Mouse (Mus musculus): ENCODE measurements around the gene Bco2.

The Bco2 gene

DNA sequence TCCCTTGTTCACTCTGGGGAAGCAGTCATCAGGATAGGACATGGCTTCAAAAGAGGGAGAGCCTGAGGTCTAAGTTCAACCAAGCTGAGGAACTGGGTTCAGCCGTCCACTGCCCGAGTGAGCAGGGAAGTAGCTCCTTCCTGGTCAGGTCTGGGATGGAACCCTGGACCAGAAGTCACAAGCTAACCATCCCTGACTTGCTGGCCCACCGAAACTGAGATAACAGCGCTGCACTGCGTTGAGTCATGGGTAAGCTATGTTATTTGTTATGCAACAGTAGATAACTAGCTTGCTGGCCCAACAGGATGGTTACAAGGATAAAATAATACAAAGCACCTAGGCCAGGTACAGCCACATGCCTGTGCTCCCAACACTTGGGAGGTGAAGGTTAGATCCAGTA is 39.5 kb downstream of the Bco2 start:
- DNase-seq (ENCODE audit: low read depth): no peak

DNA sequence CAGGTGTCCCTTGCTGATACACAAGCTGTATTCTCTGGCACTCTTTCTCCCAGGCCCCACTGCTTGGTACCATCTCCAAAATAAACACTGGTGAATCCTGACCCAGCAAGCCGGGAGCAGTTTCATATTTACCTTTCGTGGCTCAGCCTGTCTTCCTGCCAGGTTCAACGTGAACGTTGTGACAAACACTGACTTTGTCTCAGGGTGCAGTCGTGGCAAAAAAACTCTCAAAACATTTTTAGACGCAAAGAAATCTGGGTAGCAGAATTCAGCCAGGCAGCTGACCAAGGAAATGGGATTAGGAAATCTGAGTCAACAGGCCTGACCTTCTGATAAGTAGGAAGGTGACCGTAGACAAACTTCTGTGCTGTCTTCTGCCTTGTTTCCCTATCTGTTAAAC is 47.4 kb downstream of the Bco2 start:
- no peak for DNase-seq (ENCODE audit: low read depth)

DNA sequence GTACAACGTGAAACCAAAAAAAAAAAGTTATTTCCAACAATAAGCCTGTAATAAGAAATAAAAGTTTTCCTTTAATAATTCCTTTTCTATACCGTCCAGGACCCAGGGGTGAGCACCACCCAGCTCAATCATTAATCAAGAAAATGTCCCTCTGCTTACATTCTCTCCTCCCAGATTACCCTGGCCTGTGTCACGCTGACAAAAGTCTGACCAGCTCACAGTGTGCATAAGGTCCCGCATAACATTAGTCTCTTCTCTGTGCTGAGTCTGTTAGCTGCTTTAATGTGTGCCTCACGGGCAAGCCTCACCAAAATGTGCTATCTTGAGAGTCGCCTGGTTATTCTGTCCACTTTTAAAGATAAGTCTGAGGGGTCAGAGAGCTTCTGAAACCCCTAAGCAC is 49.6 kb downstream of the Bco2 start:
- DNase-seq (ENCODE audit: low read depth): no peak

DNA sequence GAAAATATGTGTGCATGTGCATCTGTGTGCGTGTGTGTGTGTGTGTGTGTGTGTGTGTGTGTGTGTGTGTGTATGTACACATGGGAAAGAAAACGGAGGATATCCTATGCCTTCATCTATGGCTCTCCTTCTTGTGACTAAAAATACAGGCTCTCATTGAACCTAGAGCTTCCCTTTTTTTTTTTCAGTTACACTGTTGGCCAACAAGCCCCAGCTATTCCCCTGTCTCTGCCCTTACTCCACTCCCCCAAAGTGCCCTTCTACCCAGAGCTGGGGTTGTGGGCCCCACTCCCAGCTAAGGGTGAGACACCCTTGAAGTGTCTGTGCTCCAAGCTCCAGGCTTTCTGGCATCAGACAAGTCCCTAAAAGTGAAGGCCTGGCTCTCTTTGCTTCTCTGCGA is 52.0 kb downstream of the Bco2 start:
- DNase-seq (ENCODE audit: low read depth): no peak

DNA sequence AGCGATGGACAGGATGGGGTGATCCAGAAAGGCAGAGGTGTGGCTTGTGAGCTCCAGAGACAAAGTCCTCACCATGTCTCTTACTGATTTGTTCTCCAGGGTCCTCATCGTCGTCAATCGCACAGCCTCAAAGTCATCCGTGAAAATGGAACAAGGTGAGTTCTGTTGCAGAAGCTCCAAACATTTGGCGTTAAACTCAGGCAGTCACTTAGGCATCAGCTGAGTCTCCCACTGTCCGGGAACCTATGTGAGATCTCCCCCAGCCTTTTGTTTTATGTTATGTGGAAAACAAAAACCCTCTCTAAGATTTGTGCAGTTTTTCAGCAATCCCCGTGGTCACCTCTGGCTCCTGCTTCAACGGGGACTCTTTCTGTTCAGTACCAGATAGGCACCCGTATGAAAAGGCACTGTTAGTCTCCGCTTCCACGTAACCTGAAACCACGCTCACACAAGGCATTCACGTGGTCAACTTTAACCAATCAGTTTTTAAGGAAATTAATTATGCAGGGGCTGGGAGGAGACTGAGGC is 53.9 kb downstream of the Bco2 start:
- peak; percentile 77 for DNase-seq (ENCODE audit: low read depth)

DNA sequence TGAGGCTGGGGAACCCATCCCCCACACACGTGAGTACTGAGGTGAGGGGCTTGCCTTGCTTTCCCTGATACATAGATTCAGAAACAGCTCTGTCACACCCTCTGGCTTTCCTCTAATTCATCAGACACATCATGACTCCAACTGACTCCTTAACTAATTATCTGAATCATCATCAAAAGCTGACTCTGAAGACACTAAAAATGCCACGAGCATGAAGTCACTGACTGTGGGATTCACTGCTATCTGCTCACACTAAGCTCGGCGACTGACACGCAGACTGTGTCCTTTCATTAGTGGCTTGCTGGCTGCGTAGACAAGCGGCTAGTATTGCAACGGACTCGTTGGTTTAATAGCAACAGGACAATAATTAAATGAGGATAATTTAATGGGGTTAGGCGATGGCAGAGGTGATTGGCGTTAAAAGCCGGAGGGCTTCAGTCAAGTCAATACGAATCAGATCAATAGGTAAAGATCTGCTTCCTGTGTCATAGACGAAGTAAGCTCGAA is 54.5 kb downstream of the Bco2 start:
- DNase-seq (ENCODE audit: low read depth): no peak

DNA sequence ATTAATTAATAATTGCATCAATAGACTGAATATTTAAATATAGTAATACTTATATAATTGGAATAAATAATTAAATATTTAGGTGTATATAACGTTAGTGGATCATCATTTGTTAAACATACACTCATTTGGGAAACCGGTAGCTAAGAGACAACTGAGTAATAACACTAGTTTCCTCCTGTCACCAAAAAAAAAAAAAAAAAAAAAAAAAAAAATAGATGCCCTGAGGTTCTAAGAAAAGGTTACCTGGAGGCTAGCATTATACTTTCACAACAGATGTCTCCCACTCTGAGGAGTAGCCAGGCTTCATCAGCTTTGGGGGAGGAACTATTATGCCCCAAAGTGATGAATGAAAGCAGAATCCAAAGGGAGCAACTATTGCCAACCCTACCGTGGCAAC is 55.2 kb downstream of the Bco2 start:
- no peak for DNase-seq (ENCODE audit: low read depth)

DNA sequence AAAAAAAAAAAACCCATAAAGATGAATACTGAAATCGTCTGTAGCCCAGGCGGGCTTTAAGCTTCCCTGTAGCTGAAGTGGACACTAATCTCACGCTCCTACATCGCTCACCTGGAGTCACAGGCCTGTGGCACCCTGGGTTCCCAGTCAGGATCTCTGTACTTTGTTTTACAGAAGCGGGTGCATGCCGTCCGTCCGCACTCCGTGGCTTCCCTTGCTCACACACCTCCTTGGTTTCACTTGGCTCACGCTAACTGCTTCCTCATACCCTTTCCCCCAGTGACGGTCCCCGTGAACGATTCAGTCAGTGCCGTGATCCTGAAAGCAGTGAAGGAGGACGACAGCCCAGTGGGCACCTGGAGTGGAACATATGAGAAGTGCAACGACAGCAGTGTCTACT is 56.2 kb downstream of the Bco2 start:
- DNase-seq (ENCODE audit: low read depth): no peak

DNA sequence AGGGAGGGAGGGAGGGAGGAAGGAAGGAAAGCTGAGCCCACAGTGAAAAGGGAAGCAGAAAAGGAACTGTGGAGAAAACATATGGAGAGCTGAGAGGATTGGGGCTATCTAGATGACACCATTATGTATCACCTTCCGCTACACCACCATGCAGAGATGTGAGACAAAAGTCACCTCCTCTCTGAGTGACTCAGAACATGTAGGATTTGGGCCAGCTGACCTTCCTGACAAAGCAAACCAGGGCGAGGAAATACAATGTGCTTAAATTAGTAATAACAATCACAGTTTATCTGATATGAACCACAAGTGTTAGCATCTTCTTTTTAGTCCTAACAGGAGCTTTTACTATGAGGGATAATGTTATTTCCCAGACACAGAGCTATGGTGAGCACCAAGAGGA is 57.4 kb downstream of the Bco2 start:
- no peak for DNase-seq (ENCODE audit: low read depth)

DNA sequence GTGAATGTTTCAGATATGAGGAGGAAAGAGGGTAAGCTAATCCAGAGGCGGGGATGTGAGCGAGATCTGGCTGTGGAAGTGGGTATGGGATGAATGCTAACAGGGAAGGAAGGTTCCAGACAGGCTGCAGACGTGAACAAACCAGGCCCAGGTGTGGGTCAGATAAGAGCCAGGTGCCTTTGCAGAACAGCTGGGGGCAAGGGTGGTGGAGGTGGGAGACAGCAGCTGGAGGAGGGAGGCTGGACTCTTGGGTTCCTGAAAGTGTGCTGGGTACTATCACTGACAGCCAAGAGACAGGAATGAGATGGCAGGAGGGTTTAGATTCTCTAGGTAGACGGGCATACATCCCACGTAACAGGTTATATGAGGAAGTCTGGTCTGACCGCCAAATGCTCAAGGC is 57.9 kb downstream of the Bco2 start:
- no peak for DNase-seq (ENCODE audit: low read depth)

DNA sequence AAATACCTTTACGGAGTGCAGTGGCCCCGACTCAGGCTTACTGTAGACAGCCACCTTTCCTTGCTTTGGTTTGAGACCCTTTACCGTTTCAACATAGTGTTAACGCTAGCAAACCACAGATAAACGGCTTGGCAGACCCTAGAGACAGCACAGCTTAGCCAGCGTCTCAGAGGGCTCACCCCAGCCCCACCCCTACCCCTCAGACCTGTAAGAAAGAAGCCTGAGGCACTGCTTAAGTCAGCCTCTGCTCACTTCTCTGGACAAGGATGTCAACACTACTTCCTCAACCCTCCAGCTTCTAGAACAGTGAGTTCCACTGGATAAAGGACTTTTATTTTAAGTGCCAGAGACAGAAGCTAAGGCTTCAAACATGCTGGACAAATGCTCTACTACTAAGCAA is 58.4 kb downstream of the Bco2 start:
- no peak for DNase-seq (ENCODE audit: low read depth)

DNA sequence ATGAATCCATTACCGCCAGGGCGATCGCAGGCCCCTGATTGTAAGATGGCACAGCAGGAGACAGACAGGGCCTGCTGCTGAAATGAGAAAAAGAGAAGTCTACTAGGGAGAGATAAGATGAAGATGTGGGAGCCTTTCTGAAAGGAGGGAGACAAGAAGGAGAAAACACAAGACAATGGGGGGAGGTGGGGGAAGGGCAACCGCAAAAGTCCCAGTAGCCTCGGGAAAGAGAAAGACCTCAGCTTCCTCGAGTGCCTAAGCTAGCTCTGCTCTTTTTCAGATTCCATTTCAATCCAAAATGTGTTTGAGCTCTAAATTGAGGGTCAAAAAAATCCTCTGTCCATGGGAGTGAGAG is 58.9 kb downstream of the Bco2 start:
- peak; percentile 17 for DNase-seq (ENCODE audit: low read depth)

DNA sequence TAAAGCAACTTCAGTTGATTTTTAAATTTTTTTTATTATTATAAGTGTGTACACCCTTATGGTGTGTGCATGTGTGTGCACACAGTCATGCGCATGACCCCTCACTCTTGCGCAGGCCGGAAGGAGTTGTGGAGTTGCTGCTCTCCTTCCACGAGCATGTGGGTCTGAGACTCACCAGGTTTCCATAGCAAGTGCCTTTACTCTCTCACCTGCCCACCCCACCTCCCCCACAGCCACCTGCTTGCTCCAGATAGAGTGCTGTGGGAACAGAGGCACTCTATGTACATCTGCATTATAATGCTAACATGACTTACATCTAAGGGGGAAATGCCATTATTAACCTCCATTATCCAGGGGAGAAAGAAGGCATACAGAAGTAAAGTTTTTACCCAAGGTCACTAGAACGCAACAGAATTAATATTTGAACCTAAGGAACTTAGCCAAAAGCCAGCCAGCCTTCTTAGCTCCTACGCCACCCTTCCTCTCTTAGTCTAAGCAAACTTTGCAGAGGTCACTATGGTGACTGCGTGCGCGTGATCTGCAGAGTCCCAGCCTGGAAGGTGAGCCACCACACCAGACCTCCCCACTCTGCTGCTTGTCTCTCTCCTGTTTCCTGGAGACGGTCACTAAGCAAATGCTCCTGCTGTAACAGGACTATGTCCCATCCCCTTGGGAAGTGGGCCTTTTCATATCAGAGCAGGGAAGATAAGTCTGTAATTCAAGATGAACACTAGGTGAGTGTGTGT is 59.4 kb downstream of the Bco2 start:
- no peak for DNase-seq (ENCODE audit: low read depth)

DNA sequence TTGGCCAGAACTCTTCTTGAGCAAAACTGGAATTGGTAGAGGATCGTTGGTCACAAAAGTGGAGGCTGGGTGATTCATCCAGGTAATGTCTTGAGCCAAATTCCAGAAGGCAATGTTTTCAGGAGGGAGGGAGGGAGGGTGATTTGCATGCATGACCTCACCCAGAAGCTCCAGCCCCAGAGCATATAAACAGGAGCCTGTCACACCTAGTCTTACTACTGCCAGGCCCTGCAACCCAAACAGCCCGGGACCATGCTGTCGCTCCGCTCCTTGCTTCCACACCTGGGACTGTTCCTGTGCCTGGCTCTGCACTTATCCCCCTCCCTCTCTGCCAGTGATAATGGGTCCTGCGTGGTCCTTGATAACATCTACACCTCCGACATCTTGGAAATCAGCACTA is 60.7 kb downstream of the Bco2 start, which contains the start of gene Plet1:
TSS of gene Plet1 (plus strand) at position 215 of the 400 bp plus-strand sequence.
- DNase-seq (ENCODE audit: low read depth): no peak

DNA sequence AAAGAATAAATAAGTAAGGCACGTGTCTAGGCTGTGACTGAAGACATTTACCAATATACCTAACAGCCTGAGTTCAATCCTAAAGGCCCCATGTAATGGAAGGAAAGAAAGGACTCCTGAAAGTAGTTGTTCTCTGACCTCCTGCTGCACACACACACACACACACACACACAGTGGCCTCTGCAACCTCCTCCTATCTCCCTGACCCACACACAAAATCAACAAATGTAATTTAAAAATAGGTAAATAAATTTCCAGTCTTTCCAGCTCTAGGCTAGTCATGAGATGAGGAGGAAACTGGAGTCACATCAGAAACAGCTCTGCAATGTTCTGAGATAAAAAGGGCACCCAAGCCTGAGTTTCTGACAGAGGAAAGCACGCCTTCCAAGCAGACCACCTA is 61.2 kb downstream of the Bco2 start:
- DNase-seq (ENCODE audit: low read depth): no peak

DNA sequence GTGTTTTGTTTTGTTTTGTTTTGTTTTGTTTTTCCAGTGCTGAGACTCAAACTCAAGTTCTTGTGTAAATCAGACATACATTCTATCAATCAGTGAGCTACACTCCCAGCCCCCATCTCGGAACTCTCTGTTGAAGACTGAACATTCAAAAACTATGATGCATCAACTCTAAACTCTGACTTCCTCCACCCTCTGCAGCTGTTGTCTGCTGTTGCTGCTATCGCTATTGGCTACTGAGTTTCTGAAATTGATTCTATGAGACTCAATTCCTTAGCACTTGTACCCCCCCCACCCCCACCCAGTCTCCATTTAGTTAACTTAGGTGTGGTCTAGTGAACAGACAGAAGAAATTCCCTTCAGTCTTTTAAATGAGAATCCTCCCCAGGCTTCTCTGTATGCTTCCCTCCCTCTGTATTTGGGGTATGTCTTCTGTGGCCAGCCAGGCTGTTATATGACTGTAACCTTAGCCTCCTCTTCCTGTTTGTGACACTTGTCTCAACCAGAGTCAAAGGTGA is 63.4 kb downstream of the Bco2 start:
- DNase-seq (ENCODE audit: low read depth): no peak

DNA sequence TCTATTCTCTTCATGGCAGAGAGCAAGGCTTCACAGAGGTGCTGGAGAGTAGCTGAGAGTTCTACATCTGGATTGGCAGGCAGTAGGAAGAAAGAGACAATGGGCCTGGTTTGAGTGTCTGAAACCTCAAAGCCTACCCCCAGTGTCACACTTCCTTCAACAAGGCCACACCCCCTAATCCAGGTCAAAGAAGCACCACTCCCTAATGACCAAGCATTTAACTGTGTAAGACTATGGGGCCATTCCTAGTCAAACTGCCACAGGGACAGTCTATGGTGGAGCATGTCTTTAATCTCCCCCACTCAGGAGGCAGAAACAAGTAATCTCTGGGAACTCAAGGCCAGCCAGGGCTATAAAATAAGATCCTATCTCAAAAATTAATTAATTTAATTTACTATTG is 64.1 kb downstream of the Bco2 start:
- DNase-seq (ENCODE audit: low read depth): no peak

DNA sequence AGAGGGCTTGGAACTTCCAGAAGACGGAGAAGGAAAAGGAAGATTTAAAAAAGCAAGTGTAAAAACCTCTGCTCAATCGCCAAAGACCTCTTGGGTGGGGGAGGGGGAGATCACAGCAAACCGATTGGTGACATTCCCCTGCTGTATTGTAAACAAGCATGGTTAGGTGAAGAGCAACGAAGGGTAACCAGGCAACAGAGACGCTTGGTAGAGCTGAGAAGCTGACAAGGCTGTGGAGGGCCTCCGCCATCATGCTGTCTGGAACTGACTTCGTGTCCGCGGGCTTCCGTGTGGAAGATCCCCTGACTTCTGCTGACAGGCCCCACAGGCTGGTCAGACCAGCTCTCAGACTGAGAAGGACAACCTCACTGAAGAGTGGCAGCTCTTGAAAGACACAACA is 69.5 kb downstream of the Bco2 start:
- DNase-seq (ENCODE audit: low read depth): no peak
